Mouse (Mus musculus) spleen, adult 12 weeks (tissue): ENCODE data around the gene Eml1.

Source experiments
- DNase-seq: peaks from one replicate; pipeline ENCODE4 v3.0.0; 2022; ENCODE audit warnings: low spot score

The Eml1 gene

DNA sequence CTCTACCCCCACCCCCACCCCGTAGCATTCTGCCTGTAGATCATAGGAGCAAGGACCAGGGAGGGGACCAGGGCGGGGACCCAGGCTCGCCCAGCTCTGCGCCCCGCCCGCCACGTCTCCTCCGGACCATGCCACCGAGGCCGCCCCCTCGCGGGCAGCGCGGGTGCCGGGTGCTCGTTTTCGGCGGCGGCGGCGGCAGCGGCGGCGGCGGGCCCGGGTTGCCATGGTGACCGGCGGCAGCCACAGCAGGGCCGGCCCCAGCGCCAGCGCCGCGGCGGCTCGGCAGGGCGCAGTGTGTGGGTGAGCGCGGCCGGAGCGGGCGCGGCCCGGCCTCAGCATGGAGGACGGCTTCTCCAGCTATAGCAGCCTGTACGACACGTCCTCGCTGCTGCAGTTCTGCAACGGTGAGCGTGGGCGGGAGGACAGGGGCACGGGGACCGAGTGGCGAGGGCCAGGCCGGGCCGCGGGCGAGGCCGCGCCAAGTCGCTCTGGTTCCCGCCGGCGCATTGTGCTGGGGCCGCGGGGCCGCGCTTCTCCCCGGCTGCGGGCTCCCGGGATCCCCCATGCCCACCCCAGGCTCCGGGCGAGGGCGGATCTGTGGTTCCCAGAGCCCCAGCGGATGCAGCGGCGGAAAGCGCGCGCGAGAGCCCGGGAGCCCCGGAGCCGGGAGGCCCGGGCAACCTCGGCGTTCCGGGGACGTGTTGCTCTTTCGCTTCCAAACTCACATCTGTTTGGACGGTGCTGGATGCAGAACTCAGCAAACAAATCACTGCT is 52.3 kb downstream of the Eml1 start:
- DNase-seq, result no peak

DNA sequence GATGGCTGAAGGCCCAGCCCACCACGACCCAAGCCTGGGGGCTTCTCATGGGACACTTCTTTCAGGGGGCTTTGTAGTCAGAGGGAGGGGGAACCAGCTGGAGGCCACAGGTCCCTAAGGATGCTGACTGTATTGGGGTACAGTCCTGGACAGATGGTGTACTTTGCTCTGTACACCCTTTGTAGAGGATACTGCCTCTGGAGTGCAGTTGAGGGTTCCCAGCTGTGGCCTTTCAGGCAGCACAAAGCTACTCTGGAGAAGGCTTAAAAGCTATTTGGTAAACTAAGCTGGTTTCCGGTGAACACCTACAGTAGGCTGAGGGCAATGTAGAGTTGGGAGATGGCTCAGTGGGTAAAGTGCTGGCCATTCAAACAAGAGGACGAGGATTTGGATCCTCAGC is 60.2 kb downstream of the Eml1 start:
- DNase-seq, result no peak

DNA sequence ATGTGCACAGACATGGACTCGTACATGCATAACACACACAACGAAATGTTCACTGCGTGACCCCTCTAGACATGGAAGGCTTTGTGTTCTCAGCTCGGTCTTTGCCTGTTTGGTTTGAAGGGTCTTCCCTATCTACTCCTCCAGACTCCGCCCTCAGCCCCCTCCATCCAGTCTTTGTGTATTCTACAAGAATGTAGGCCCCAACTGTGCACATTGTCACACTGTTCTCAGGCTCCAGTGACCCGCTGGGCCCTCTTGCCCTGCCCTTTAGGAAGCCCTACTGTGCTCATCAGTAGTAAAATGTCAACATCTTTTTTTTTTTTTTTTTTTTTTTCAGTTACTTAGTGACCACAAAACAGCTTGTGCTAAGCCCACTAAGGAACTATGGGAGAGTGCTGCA is 61.0 kb downstream of the Eml1 start:
- DNase-seq, result no peak

DNA sequence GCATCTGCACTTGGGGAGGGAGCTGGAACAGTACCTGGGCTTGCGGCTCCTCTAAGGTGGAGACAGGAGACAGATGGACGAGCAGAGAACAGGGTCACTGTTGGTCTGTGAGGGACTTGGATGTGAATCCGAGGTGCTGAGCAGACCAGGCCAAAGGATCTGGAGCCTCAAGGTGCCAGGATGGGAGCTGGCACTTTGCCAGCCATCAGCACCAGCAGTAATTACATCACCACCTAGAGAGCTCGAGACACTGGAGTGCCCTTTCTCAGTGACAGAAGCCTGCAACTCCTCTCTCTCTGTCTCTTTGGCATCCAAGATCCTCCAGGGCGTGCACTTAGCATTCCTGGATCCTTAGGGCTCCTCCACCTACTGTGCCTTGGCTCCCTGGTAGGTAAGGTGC is 61.8 kb downstream of the Eml1 start:
- no peak for DNase-seq

GRCm38 (mm10) chr12:108433030-108433429 is 62.3 kb downstream of the Eml1 start:
- DNase-seq, result no peak

- no peak for DNase-seq
Measured at GRCm38 (mm10) chr12:108433498-108433897, 62.7 kb downstream of the Eml1 start.

DNA sequence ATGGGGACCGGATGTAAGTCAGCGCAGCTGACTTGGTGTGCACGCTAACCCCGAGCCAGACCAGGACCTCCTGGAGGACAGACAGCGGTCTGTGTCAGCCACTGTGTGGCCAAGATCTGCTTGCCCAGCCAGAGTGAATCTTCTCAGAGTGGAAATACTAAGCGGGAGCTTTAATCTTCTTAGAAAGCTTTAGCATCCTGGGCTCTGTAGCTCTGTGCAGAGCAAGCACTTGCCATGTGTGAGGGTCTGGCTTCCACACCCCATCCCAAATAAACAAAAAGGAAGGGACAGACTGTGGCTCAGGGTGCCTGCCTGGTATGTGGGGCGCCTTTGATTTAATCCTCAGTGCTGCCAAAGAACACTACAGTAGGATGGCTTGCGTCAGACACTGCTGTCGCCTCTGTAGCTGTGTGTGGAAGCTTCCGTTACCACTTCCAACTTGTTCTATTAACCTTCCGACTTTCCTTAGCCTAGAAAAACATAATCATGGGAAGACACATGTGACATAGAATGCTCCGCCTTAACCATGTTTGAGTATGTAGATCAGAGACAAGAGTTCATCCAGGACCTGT is 64.8 kb downstream of the Eml1 start:
- no peak for DNase-seq

GRCm38 (mm10) chr12:108436029-108436923 is 65.5 kb downstream of the Eml1 start:
- DNase-seq, result no peak

GRCm38 (mm10) chr12:108437446-108437845 is 66.7 kb downstream of the Eml1 start:
- no peak for DNase-seq

GRCm38 (mm10) chr12:108443271-108443670 is 72.5 kb downstream of the Eml1 start:
- DNase-seq, result no peak

- no peak for DNase-seq
Measured at GRCm38 (mm10) chr12:108443708-108444107, 73.0 kb downstream of the Eml1 start.

- DNase-seq, result no peak
Measured at GRCm38 (mm10) chr12:108444166-108445115, 73.7 kb downstream of the Eml1 start.

GRCm38 (mm10) chr12:108446721-108447120 is 76.0 kb downstream of the Eml1 start:
- DNase-seq, result no peak

DNA sequence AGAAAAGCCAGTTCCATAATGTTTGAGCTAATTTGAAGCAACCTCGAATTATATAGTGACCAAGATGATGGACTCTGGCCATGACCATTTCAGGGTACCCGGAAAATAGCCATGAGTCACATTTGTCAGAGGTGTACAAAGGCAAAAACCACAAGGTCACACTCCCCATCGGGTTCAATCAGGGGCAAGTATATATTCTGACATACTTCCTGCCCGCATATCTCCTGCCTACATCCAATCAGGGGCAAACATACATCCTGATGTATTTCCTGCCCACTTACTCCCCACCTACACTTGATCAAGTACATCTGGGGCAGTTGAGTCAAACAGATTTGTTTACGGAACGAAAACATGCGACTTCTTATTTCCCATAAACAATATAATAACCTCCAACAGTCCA is 77.6 kb downstream of the Eml1 start:
- no peak for DNase-seq

DNA sequence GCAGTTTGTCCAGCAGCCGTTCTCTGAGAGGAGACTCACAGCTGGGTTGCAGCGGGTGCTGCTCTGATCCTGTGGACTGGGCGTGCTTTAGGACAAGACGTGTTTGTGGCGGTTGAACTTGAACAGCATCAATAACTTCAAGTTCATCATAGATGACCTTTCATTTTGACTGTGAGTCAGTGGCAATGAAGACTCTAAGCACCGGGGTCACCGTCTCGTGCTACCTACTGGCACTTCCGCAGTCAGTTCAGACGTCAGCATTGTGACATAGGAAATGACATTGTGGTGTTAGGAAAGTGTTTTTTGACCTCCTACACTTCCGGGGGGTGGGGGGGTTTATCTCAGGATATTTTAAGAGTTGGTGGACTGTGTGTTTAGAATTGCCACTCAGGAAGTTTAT is 79.2 kb downstream of the Eml1 start:
- DNase-seq, result no peak

DNA sequence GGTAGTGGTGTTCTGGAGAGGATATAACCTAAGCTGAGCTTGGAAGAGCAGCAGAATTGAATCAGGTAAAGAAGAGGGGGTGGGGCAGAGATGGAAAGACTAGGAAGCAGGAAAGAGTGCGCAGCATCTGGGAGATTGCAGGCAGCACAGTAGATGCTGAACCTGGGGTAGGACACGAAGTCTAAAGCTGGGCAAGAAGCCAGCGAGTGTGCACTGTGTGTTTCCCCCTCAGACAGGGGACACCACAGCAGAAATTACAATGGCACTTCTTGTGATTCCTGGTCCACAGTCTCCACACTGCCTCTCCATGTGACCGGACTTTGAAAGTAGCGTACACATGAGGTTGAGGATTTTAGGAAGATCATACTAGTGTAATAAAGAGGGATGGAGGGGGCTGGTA is 79.8 kb downstream of the Eml1 start:
- DNase-seq, result no peak

DNA sequence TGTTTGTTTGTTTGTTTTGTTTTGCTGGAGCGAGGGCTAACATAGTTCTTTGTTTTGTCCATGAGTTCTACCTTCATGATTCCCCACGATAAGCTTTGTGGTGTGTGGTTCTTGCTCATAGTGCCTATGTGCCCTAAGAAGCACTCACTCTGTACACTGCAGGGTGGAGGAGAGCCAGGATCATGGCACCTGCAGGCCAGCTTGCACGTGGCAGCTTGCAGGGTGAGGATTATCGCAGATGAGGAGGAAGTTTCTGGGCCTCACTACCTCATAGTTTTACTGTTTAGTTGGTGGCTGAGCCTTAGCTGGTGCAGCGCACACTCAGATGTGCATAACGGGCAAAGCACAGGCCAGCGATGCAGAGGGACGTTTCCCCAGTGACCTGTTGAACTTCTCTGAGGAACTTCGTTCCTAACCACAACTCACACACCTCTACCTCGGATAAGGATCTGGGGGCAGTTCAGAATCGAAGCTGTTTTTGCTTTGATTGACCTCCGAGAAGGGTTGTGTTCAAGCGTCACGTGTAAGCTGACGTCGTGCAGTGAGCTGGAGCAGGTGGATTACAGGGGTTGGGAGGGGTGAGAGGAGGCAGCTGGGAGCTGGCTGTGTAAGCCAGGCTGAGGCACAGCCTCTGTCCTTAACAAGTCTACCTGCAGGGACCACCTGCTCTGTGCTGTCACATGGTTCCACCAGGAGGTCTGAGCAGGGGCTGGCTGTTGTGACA is 81.6 kb downstream of the Eml1 start:
- DNase-seq, result no peak

GRCm38 (mm10) chr12:108453561-108454044 is 82.8 kb downstream of the Eml1 start:
- no peak for DNase-seq

DNA sequence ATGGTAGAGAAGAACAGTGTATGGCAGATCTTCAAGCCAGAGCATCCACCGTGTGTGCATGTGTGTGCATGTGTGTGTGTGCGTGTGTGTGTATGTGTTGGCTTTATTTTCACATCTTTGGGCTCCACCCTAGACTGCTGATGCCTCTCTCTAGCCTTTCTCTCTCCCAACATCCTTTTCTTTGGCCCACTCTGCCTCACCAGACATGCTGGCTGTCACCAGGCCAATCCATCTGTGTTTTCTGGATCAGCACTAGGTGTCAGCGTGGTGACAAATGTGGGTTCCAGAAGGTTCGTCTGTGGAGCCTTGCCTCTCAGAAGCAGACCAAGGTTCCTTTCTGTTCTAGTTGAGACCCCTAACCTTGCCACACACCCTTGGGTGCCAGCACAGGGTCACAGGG is 84.2 kb downstream of the Eml1 start:
- DNase-seq, result no peak

DNA sequence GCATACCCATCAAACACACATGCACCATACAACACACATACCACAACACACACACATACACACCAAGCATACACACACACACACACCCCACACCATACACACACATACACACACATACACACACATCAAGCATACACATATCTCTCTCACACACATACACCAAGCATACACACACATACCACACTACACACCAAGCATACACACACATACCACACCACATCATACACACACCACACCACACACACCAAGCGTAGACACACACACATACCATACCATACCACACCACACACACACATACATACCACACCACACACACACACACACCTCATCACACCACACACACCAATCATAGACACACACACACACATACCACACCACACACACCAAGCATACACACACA is 102.1 kb downstream of the Eml1 start:
- no peak for DNase-seq

- DNase-seq, result no peak
Measured at GRCm38 (mm10) chr12:108474440-108474839, 103.7 kb downstream of the Eml1 start.
